Mouse (Mus musculus) stomach, postnatal 0 days (tissue): ENCODE data around the gene Acot13.

ENCODE experiments used
- CTCF ChIP-seq: IDR thresholded peaks from 2 replicates; pipeline ENCODE4 v1.5.1; 2016; ENCODE audit warnings: antibody characterized with exemption, low read depth, mild to moderate bottlenecking, moderate library complexity
- EP300 ChIP-seq: optimal IDR thresholded peaks from 2 replicates; pipeline ENCODE3; 2016; ENCODE audit warnings: antibody characterized with exemption

- TF ChIP-seq CTCF (no peak), EP300 (no peak)
Observed at GRCm38 (mm10) chr13:24866430-24867402, 35.4 kb upstream of the Acot13 start.
